Mouse (Mus musculus) neural tube, embryonic 11.5 days (tissue): Measurements from ENCODE around the gene March2. TPM values are rescaled to one million over a fixed set of nuclear protein-coding genes. Genes with fewer than 3 reads are reported as not detected.

Experiments
- ATAC-seq: fragments of 200-750 bp; cut with Nextera tagmentation; 2 replicates; pipeline ENCODE4 v1.8.0; 2017; ENCODE audit warnings: moderate number of reproducible peaks, mild to moderate bottlenecking, moderate TSS enrichment, moderate library complexity; ENCODE audit not compliant: insufficient read depth, low FRiP score, low TSS enrichment
- DNase-seq: peaks from one replicate; pipeline ENCODE4 v3.0.0-alpha.2; 2015; ENCODE audit warnings: low spot score
- H3K27ac ChIP-seq: fragments of 300-500 bp; sonication (generic); 2 replicates; pipeline ENCODE4 v1.5.1; 2014; ENCODE audit warnings: low read depth, mild to moderate bottlenecking, low read length
- H3K27me3 ChIP-seq: fragments of 300-500 bp; sonication (generic); 2 replicates; pipeline ENCODE4 v1.6.1; 2014; ENCODE audit warnings: mild to moderate bottlenecking, low read length, mixed read lengths; ENCODE audit not compliant: control insufficient read depth, insufficient read depth
- H3K36me3 ChIP-seq: fragments of 300-500 bp; sonication (generic); 2 replicates; pipeline ENCODE4 v1.6.1; 2014; ENCODE audit warnings: mild to moderate bottlenecking, low read length, moderate library complexity, mixed read lengths; ENCODE audit not compliant: control insufficient read depth, insufficient read depth
- H3K4me1 ChIP-seq: fragments of 300-500 bp; sonication (generic); 2 replicates; pipeline ENCODE4 v1.6.1; 2014; ENCODE audit warnings: low read length, mixed read lengths; ENCODE audit not compliant: control insufficient read depth, insufficient read depth
- H3K4me2 ChIP-seq: fragments of 300-500 bp; sonication (generic); 2 replicates; pipeline ENCODE4 v1.6.1; 2014; ENCODE audit warnings: low read depth, mild to moderate bottlenecking, moderate library complexity
- H3K4me3 ChIP-seq: fragments of 300-500 bp; sonication (generic); 2 replicates; pipeline ENCODE4 v1.5.1; 2014; ENCODE audit warnings: low read depth, low read length
- H3K9ac ChIP-seq: fragments of 300-500 bp; sonication (generic); 2 replicates; pipeline ENCODE4 v1.6.1; 2014; ENCODE audit warnings: mild to moderate bottlenecking, low read length
- H3K9me3 ChIP-seq: fragments of 300-500 bp; sonication (generic); 2 replicates; pipeline ENCODE4 v1.6.1; 2016; ENCODE audit warnings: low read length; ENCODE audit not compliant: control insufficient read depth
- WGBS: fragments of 180-500 bp; shearing (Covaris S2); extraction: QIAGEN DNeasy Blood & Tissue Kit; methylation state at CpG from one replicate; pipeline ENCODE4 v1.1.7; 2014; 5-methylcytosine and 5-hydroxymethylcytosine counted together
- polyA plus RNA-seq: library from polyadenylated mRNA; unstranded; fragments of >200 nt; fragmentation: Nextera tagmentation; extraction: Ambion mirVana; gene quantifications from 2 replicates; pipeline ENCODE4 v1.2.1, GENCODE M21; 2014

The March2 gene
- polyA plus RNA-seq, 1 experiment from 2014 or later: 43.8 TPM

DNA sequence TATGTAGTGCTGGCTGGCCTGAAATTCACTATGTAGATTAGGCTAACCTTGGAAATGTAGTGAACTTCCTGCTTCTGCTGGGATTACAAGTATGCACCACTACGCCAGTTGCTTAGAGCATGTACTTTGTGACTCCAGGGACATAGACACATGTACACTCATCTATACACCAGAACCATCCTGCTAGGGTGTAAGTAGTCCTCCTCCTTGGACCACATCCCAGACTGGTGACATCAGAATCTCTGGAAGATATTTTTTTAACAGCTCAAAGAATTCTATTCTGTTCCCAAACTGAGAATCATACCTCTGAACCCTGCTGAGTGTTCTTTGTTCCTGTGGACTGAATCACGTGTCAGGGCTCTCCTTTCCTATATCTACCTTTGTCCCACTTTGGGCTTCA is 81.4 kb downstream of the March2 start:
- ATAC-seq (no peak), DNase-seq (no peak)
- Histone ChIP-seq H3K4me3 (no peak overlapping the region), H3K9me3 (no peaks in the 10 kb centered on the region), H3K9ac (no peak overlapping the region), H3K27ac (no peak overlapping the region), H3K27me3 (no peaks in the 10 kb centered on the region), H3K4me2 (no peak overlapping the region), H3K4me1 (no peaks in the 10 kb centered on the region), H3K36me3 (no peaks in the 10 kb centered on the region)
- WGBS: 84% methylated on average over 2 of the region's 2 CpGs

Other genes with a start within 250 kb of the March2 start
- 37.0 and 40.8 TPM in 2 replicates for gene Adamts10, start 194.5 kb downstream of the March2 start, polyA plus RNA-seq
- 2.2 and 3.1 TPM in 2 replicates for gene Myo1f, start 163.0 kb downstream of the March2 start, polyA plus RNA-seq
- gene Zfp414, start 89.6 kb downstream of the March2 start, polyA plus RNA-seq: 68.8 and 71.0 TPM in 2 replicates
- gene Pram1, start 80.6 kb downstream of the March2 start, polyA plus RNA-seq: 0.20 and 1.0 TPM in 2 replicates
- 554 and 558 TPM in 2 replicates for gene Hnrnpm, start 31.8 kb downstream of the March2 start, polyA plus RNA-seq
- gene Rab11b, start 41.9 kb upstream of the March2 start, polyA plus RNA-seq: 293 and 295 TPM in 2 replicates
- gene Angptl4, start 63.2 kb upstream of the March2 start, polyA plus RNA-seq: 14.9 and 18.6 TPM in 2 replicates
- 23.5 TPM in 2 replicates for gene Kank3, start 91.8 kb upstream of the March2 start, polyA plus RNA-seq
- gene Rps28, start 105.9 kb upstream of the March2 start, polyA plus RNA-seq: 813 and 863 TPM in 2 replicates
- gene Ndufa7, start 105.9 kb upstream of the March2 start, polyA plus RNA-seq: 432 and 435 TPM in 2 replicates
- 72.6 and 79.1 TPM in 2 replicates for gene Cd320, start 124.4 kb upstream of the March2 start, polyA plus RNA-seq
- not detected in 2 replicates for gene Gm7029, start 155.2 kb upstream of the March2 start, polyA plus RNA-seq
- gene Kifc1, start 172.0 kb upstream of the March2 start, polyA plus RNA-seq: 8.4 and 11.0 TPM in 2 replicates
- not detected in 2 replicates for gene Platr17, start 186.5 kb upstream of the March2 start, polyA plus RNA-seq
- 61.2 and 61.4 TPM in 2 replicates for gene Daxx, start 190.7 kb upstream of the March2 start, polyA plus RNA-seq
- gene Tapbp, start 197.2 kb upstream of the March2 start, polyA plus RNA-seq: 12.9 and 16.2 TPM in 2 replicates
- 10.5 and 11.2 TPM in 2 replicates for gene Zbtb22, start 197.2 kb upstream of the March2 start, polyA plus RNA-seq
- gene Rgl2, start 210.9 kb upstream of the March2 start, polyA plus RNA-seq: 38.7 and 42.6 TPM in 2 replicates
- gene Pfdn6, start 221.7 kb upstream of the March2 start, polyA plus RNA-seq: 190 and 195 TPM in 2 replicates
- 29.5 and 33.4 TPM in 2 replicates for gene Wdr46, start 222.0 kb upstream of the March2 start, polyA plus RNA-seq
- 4.4 and 4.9 TPM in 2 replicates for gene B3galt4, start 232.8 kb upstream of the March2 start, polyA plus RNA-seq
- 40.7 and 43.8 TPM in 2 replicates for gene Vps52, start 237.1 kb upstream of the March2 start, polyA plus RNA-seq
- 1,341 and 1,360 TPM in 2 replicates for gene Rps18, start 237.3 kb upstream of the March2 start, polyA plus RNA-seq